Mouse (Mus musculus) ES-Bruce4 (cell line): ENCODE data around the gene Psip1. TPM values are rescaled to one million over a fixed set of nuclear protein-coding genes. Genes with fewer than 3 reads are reported as not detected.
"Not testable (repeated sequence)": the region's sequence is repeated elsewhere in the genome, so short reads cannot be mapped to it uniquely, and the experiment has no call there.

Experiments used
- H3K27ac ChIP-seq: 2 replicates; pipeline ENCODE4 v1.5.1; 2012; ENCODE audit warnings: low read length, inconsistent platforms; ENCODE audit not compliant: insufficient read depth
- H3K27me3 ChIP-seq: 2 replicates; pipeline ENCODE4 v1.6.1; 2012; ENCODE audit warnings: mild to moderate bottlenecking, low read length, inconsistent platforms; ENCODE audit not compliant: control insufficient read depth, poor library complexity, insufficient read depth, severe bottlenecking
- H3K36me3 ChIP-seq: 2 replicates; pipeline ENCODE4 v1.6.1; 2012; ENCODE audit warnings: inconsistent platforms, mild to moderate bottlenecking, low read length, moderate library complexity; ENCODE audit not compliant: control insufficient read depth, poor library complexity, insufficient read depth, severe bottlenecking
- H3K4me1 ChIP-seq: one replicate; pipeline ENCODE4 v1.8.1; 2011; ENCODE audit warnings: low read length; ENCODE audit not compliant: control insufficient read depth, insufficient read depth
- H3K4me3 ChIP-seq: 2 replicates; pipeline ENCODE4 v1.5.1; 2011; ENCODE audit warnings: low read depth, mild to moderate bottlenecking, low read length
- H3K9ac ChIP-seq: 2 replicates; pipeline ENCODE4 v1.6.1; 2012; ENCODE audit warnings: low read depth, mild to moderate bottlenecking, inconsistent platforms; ENCODE audit not compliant: poor library complexity, severe bottlenecking
- H3K9me3 ChIP-seq: replicated peaks from 2 replicates; pipeline ENCODE4 v1.6.1; 2012; ENCODE audit warnings: mild to moderate bottlenecking, low read length, inconsistent platforms; ENCODE audit not compliant: control insufficient read depth, poor library complexity, insufficient read depth, severe bottlenecking
- CTCF ChIP-seq: IDR thresholded peaks from one replicate; pipeline ENCODE4 v1.8.1; 2011; ENCODE audit warnings: low read depth, low read length
- EP300 ChIP-seq: IDR thresholded peaks from 2 replicates; pipeline ENCODE4 v1.6.1; 2011; ENCODE audit warnings: low read depth, low read length; ENCODE audit not compliant: insufficient read depth
- POLR2A ChIP-seq: IDR thresholded peaks from one replicate; pipeline ENCODE4 v1.8.1; 2011; ENCODE audit warnings: low read length; ENCODE audit not compliant: insufficient read depth
- polyA plus RNA-seq: library from polyadenylated mRNA; stranded (reverse); fragments of >200 nt; gene quantifications from 2 replicates; pipeline ENCODE4 v1.2.4, GENCODE M21; 2011; ENCODE audit warnings: low read depth; ENCODE audit not compliant: missing spikeins, insufficient read depth, insufficient read length

Gene Psip1
- polyA plus RNA-seq, 1 experiment, result 464 TPM

- Histone ChIP-seq H3K4me3 (no peak overlapping the region), H3K9ac (no peak overlapping the region), H3K27ac (no peak overlapping the region), H3K36me3 (no peaks in the 10 kb centered on the region), H3K27me3 (no peaks in the 10 kb centered on the region), H3K4me1 (peaks cover 4% of the 10 kb centered on the region), H3K9me3 (no peaks in the 10 kb centered on the region)
- no peak for TF ChIP-seq POLR2A
These were observed 33.5 kb upstream of the Psip1 start for GRCm38 (mm10) chr4:83519807-83520206.

GRCm38 (mm10) chr4:83519148-83519547 lies 32.9 kb upstream of the Psip1 start:
- H3K36me3 ChIP-seq, result no peaks in the 10 kb centered on the region
- TF ChIP-seq CTCF, result no peak
- no peak for TF ChIP-seq POLR2A
- peak overlapping the region; percentile 89; the same call in 1 of the 2 replicates for H3K27ac ChIP-seq
- H3K9me3 ChIP-seq, result no peaks in the 10 kb centered on the region
- peaks cover 4% of the 10 kb centered on the region for H3K4me1 ChIP-seq
- H3K4me3 ChIP-seq, result no peak overlapping the region
- H3K27me3 ChIP-seq, result no peaks in the 10 kb centered on the region
- H3K9ac ChIP-seq, result no peak overlapping the region

GRCm38 (mm10) chr4:83516144-83516543 lies 29.9 kb upstream of the Psip1 start:
- not testable (repeated sequence) for H3K36me3 ChIP-seq, H3K4me3 ChIP-seq, H3K9me3 ChIP-seq, H3K4me1 ChIP-seq, H3K9ac ChIP-seq, H3K27me3 ChIP-seq, H3K27ac ChIP-seq

GRCm38 (mm10) chr4:83514976-83515669 lies 28.9 kb upstream of the Psip1 start:
- H3K4me3 ChIP-seq, result no peak overlapping the region
- H3K27ac ChIP-seq, result no peak overlapping the region
- H3K9me3 ChIP-seq, result no peaks in the 10 kb centered on the region
- H3K27me3 ChIP-seq, result no peaks in the 10 kb centered on the region
- H3K9ac ChIP-seq, result no peak overlapping the region
- peaks cover 7% of the 10 kb centered on the region for H3K4me1 ChIP-seq
- peak; percentile 52 for TF ChIP-seq CTCF
- no peak for TF ChIP-seq EP300
- no peak for TF ChIP-seq POLR2A
- no peaks in the 10 kb centered on the region for H3K36me3 ChIP-seq

- no peaks in the 10 kb centered on the region for H3K9me3 ChIP-seq
- no peak overlapping the region for H3K4me3 ChIP-seq
- no peaks in the 10 kb centered on the region for H3K36me3 ChIP-seq
- no peak overlapping the region for H3K27ac ChIP-seq
- no peaks in the 10 kb centered on the region for H3K27me3 ChIP-seq
- no peak for TF ChIP-seq CTCF
- no peak for TF ChIP-seq POLR2A
- TF ChIP-seq EP300, result no peak
- H3K4me1 ChIP-seq, result peaks cover 7% of the 10 kb centered on the region
- no peak overlapping the region for H3K9ac ChIP-seq
These were observed 27.9 kb upstream of the Psip1 start for GRCm38 (mm10) chr4:83514183-83514582.

- no peak for TF ChIP-seq CTCF
- no peak for TF ChIP-seq POLR2A
- TF ChIP-seq EP300, result no peak
- no peak overlapping the region for H3K27ac ChIP-seq
- no peaks in the 10 kb centered on the region for H3K27me3 ChIP-seq
- peaks cover 7% of the 10 kb centered on the region for H3K4me1 ChIP-seq
- H3K36me3 ChIP-seq, result no peaks in the 10 kb centered on the region
- no peak overlapping the region for H3K9ac ChIP-seq
- H3K9me3 ChIP-seq, result no peaks in the 10 kb centered on the region
- no peak overlapping the region for H3K4me3 ChIP-seq
These were observed 26.4 kb upstream of the Psip1 start for GRCm38 (mm10) chr4:83512644-83513043.

- peaks cover 7% of the 10 kb centered on the region for H3K4me1 ChIP-seq
- H3K36me3 ChIP-seq, result no peaks in the 10 kb centered on the region
- H3K9me3 ChIP-seq, result no peaks in the 10 kb centered on the region
- H3K27me3 ChIP-seq, result no peaks in the 10 kb centered on the region
- H3K9ac ChIP-seq, result no peak overlapping the region
- H3K4me3 ChIP-seq, result no peak overlapping the region
- TF ChIP-seq POLR2A (no peak), EP300 (no peak), CTCF (no peak)
- no peak overlapping the region for H3K27ac ChIP-seq
These were observed 26.0 kb upstream of the Psip1 start for GRCm38 (mm10) chr4:83512217-83512616.
